Mouse (Mus musculus): ENCODE data around the gene Rpia. TPM values are rescaled to one million over a fixed set of nuclear protein-coding genes. Genes with fewer than 3 reads are reported as not detected.
"Not testable (repeated sequence)": the region's sequence is repeated elsewhere in the genome, so short reads cannot be mapped to it uniquely, and the experiment has no call there.

The Rpia gene
- polyA plus RNA-seq (2016; fragmentation: Nextera tagmentation; extraction: Ambion mirVana), result 1.8 and 2.2 TPM in 2 replicates

DNA sequence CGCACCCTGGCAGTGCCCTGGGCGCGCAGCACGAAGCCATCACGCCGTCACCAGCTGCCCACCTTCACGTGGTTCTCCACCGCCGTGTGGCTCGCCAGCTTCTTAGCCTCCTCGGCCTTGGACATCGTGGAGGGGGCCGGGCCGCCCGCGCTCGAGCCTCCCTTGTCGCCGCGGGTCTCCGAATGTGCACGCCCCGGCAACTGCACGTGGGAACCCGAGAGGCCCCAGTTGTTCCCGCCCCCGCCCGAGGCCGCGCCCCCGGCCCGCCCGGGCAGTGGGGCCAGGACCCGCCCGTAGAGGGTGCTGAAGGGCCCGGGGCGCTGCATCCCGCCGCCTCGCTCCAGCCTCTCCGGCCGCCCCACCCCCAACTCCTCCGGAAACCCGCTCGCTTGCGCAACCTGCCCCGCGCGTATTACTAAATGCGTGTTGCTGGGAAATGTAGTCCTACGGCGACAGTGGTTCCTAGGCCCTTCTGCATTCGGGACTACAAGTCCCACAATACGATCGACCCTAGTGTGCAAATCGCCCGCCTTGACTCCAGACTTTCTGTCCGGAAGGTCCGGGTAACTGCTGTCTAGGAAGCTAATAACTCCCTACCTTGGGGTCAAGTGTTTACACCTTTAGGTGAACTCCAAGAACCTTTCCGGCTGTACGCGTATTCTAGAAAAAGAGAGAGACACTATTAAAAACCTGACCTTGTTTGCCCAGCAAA is at the start of gene Rpia:
Gene Rpia, minus strand, starts transcription at position 409 of the 712 bp plus-strand sequence.
- DNase-seq (ENCODE audit: low spot score), result peak; percentile 97
- Histone ChIP-seq H3K36me3 (peaks cover 6% of the 10 kb centered on the region), H3K27ac (peak within 1 kb of the TSS; percentile 90), H3K4me1 (replicated peaks) (peaks cover 24% of the 10 kb centered on the region), H3K27me3 (ENCODE audit: insufficient read depth, poor library complexity, severe bottlenecking) (no peaks in the 10 kb centered on the region), H3K4me3 (peak within 1 kb of the TSS; percentile 75), H3K9me3 (no peaks in the 10 kb centered on the region)
- under 1% methylated on average over 62 of the region's 62 CpGs for WGBS

DNA sequence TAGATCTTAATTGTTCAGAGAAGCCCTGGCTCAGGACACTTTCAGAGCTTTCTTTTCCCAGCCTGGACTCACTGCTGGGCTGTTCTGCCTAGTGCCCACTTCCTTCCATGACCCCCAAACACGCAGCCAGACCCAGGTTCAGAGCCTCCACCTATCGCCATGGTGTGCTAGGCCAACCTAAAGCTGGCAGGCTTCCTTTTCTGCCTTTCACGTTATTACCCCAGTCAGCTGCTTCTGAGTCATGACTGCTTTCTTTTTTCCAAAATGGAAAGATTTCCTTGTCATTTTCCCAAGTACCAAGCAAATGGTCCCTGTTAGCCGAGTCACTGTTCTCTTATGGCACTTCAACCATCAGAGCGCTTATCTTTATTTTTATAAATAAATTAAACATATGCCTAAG is 48.2 kb upstream of the Rpia start:
- H3K4me1 ChIP-seq (replicated peaks), result peaks cover 15% of the 10 kb centered on the region
- no peaks in the 10 kb centered on the region for H3K36me3 ChIP-seq
- H3K9me3 ChIP-seq, result no peaks in the 10 kb centered on the region
- no peak for DNase-seq (ENCODE audit: low spot score)
- no peak overlapping the region for H3K4me3 ChIP-seq
- no peak overlapping the region for H3K27ac ChIP-seq
- H3K27me3 ChIP-seq (ENCODE audit: insufficient read depth, poor library complexity, severe bottlenecking), result no peaks in the 10 kb centered on the region
- 71% methylated on average over 5 of the region's 5 CpGs for WGBS

DNA sequence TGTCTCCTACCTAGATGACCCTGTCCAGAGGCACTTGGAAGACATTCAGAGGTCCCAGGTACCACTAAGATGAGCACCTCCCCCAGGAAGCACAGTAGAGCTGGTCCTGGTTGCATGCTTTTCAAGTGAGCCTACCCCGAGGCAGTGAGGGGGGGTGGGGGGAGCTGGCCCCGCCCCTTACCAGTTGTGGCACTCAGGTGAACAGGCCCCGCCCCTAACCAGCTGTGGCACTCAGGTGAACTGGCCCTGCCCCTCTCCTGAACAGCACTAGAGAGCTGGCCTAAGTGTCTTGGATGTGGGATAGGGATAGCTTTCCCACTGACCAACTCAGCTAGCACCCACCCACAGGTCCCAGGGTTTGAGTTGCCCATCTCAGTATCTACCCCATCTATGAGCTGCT is 46.5 kb upstream of the Rpia start:
- Histone ChIP-seq H3K36me3 (no peaks in the 10 kb centered on the region), H3K9me3 (no peaks in the 10 kb centered on the region), H3K27ac (no peak overlapping the region), H3K4me1 (replicated peaks) (peaks cover 8% of the 10 kb centered on the region), H3K4me3 (no peak overlapping the region), H3K27me3 (ENCODE audit: insufficient read depth, poor library complexity, severe bottlenecking) (no peaks in the 10 kb centered on the region)
- WGBS, result 53% methylated on average over 3 of the region's 3 CpGs
- no peak for DNase-seq (ENCODE audit: low spot score)

DNA sequence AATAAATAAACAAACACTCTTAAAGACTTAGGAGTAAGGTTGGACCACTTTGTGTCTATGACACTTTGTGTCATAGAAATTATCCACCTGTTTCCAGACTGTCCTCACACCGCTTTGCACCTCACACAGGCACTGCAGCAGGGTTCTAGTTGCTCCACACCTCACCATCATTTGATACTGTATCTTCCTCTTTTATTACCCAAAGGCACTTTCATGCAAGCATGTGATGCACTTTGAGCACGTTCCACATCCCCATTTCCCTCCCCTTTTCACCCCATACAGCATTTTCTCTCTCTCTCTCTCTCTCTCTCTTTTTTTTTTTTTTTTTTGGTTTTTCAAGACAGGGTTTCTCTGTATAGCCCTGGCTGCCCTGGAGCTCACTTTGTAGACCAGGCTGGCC is 45.3 kb upstream of the Rpia start:
- DNase-seq (ENCODE audit: low spot score), result no peak
- Histone ChIP-seq H3K4me3 (no peak overlapping the region), H3K36me3 (no peaks in the 10 kb centered on the region), H3K9me3 (no peaks in the 10 kb centered on the region), H3K27ac (no peak overlapping the region), H3K4me1 (replicated peaks) (no peaks in the 10 kb centered on the region), H3K27me3 (ENCODE audit: insufficient read depth, poor library complexity, severe bottlenecking) (no peaks in the 10 kb centered on the region)
- 83% methylated on average over 2 of the region's 2 CpGs for WGBS

DNA sequence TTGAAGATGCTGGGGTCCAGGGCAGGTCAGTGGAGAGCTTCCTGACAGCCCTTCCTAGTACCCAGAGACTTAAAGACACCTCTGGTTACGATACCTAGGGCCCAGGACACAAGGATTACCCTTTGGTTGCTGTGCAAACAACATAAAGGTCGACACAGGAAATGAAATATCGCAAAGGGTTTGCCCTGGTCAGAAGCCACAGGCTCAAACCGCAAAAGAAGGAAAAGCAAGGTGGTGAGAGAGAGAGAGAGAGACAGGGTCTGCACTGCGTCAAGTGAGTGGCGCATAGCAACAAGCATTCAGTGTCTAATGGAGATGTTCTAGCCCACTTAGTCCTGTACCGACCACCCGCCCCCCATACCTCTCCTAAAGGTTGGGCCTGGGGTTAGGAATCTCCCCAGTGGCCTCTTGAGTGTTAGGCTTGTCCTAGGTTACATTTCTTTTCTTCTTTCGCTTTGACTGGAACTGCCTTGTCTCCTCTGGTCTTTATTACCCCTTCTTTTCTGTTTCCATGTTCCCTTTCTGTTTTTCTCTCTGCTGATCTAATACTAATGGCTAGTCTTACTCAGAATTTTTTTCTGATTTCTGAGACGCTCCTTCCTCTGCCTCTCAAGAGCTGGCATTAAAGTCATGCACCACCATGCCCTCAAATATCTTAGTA is 39.3 kb upstream of the Rpia start:
- H3K27me3 ChIP-seq (ENCODE audit: insufficient read depth, poor library complexity, severe bottlenecking), result no peaks in the 10 kb centered on the region
- no peak overlapping the region for H3K27ac ChIP-seq
- H3K36me3 ChIP-seq, result no peaks in the 10 kb centered on the region
- no peaks in the 10 kb centered on the region for H3K9me3 ChIP-seq
- no peak for DNase-seq (ENCODE audit: low spot score)
- no peaks in the 10 kb centered on the region for H3K4me1 ChIP-seq (replicated peaks)
- WGBS, result 82% methylated on average over 10 of the region's 10 CpGs
- no peak overlapping the region for H3K4me3 ChIP-seq

DNA sequence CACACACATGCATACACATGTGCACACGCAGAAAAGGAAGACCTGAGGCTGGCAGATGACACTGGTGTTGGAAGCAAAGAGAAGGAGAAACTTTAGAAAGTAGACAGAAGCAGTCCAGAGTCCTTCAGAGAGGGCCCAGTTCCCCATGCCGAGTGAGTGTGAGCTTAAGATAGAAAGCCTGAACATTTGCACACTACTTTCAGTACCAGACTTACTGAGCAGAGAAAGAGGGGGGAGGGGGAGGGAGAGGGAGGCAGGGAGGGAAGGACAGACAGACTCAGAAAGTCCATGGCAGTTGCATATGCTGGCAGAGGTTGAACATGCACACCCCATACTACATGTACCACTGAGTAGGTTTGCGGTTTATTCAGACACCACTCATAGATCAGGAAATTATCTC is 38.5 kb upstream of the Rpia start:
- WGBS, result 88% methylated on average over 3 of the region's 3 CpGs
- DNase-seq (ENCODE audit: low spot score), result no peak
- Histone ChIP-seq H3K9me3 (no peaks in the 10 kb centered on the region), H3K4me1 (replicated peaks) (no peaks in the 10 kb centered on the region), H3K27me3 (ENCODE audit: insufficient read depth, poor library complexity, severe bottlenecking) (no peaks in the 10 kb centered on the region), H3K27ac (no peak overlapping the region), H3K36me3 (no peaks in the 10 kb centered on the region), H3K4me3 (no peak overlapping the region)

DNA sequence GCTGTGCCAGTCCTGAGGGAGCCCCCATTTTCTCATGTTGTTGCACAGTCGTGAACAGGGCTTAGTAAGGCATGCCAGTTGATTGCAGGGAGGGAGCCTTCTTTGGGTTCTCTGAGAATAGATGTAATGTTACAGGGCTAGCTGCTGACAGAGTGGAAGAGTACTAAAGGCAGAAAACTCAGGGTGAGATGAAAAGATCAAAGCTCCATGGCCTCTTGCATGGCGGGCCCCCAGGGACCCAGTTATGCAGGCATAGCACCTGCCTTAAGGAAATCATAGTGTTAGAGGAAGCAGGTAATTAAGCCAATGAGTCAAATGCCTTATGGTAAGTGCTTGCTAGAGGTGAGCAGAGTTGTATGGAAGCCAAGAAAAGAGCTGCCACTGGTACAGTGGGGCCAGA is 37.4 kb upstream of the Rpia start:
- DNase-seq (ENCODE audit: low spot score), result no peak
- H3K36me3 ChIP-seq, result no peaks in the 10 kb centered on the region
- H3K4me1 ChIP-seq (replicated peaks), result peaks cover 4% of the 10 kb centered on the region; the same call in 1 of the 2 replicates
- no peaks in the 10 kb centered on the region for H3K9me3 ChIP-seq
- WGBS, result 62% methylated on average over 2 of the region's 2 CpGs
- H3K27me3 ChIP-seq (ENCODE audit: insufficient read depth, poor library complexity, severe bottlenecking), result no peaks in the 10 kb centered on the region
- no peak overlapping the region for H3K27ac ChIP-seq
- no peak overlapping the region for H3K4me3 ChIP-seq

DNA sequence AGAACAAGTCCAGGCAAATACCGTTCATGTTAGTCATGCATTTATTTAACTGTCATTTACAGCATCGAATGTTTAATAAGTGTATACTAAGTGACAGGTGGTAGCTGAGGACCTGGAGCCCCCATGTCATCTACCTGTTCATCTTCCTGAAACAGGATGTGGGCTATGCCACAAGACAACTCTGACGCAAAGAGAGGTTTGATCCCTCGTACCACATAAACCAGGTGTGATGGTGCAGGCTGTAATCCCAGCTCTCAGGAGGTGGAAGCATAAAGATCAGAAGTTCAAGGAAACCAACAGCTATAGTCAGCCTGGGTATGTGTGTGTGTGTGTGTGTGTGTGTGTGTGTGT is 32.9 kb upstream of the Rpia start:
- Histone ChIP-seq H3K27ac (no peak overlapping the region), H3K36me3 (no peaks in the 10 kb centered on the region), H3K4me3 (peak overlapping the region; percentile 58), H3K4me1 (replicated peaks) (peaks cover 11% of the 10 kb centered on the region), H3K9me3 (no peaks in the 10 kb centered on the region), H3K27me3 (ENCODE audit: insufficient read depth, poor library complexity, severe bottlenecking) (no peaks in the 10 kb centered on the region)
- DNase-seq (ENCODE audit: low spot score), result no peak
- WGBS, result 51% methylated on average over 4 of the region's 4 CpGs

DNA sequence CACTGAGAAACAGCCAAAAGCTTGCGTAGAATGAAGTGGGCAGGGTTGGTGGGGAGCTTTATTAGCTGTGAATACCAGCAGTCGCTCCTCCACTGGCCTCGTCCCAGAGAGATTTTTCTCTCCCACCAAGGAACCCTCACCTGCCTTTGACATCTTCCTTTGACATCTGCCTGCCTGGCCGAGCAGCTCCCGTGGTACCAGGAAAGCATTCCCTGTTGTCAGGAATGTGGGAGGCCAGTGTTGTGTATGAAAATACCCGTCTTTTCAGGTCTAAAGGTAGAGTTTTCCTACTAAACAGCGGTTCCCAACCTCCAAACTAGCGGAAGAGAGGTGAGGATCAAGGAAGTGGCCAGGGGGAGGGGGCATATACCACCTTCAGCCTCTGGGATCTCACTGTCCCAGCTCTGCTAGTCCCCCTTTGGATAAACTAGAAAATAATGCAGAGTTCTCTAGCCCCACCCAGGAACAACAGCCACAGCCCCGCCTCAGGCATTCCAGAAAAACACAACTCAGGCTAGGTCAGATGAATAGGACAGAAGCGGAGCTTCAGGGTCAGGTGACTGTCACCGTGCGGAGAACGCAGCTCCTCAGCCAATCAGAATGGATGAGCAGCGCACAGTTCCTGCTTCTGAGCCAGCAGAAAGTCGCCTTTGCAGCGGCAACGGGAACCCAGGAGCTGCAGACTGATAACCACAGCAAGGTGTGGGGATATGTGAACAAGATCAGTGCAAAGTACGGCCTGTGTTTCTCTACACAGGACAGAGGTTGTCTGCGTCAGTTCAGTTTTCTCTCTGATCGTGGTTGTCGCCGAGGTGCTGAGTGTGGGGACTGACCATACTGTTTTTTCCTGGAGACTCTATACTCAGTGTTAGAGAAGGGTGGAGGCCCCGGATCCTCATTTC is 32.3 kb upstream of the Rpia start:
- Histone ChIP-seq H3K27ac (peak overlapping the region; percentile 78), H3K27me3 (ENCODE audit: insufficient read depth, poor library complexity, severe bottlenecking) (no peaks in the 10 kb centered on the region), H3K36me3 (no peaks in the 10 kb centered on the region), H3K4me3 (peak overlapping the region; percentile 58), H3K9me3 (no peaks in the 10 kb centered on the region), H3K4me1 (replicated peaks) (peaks cover 11% of the 10 kb centered on the region)
- peak; percentile 67 for DNase-seq (ENCODE audit: low spot score)
- 9% methylated on average over 23 of the region's 23 CpGs for WGBS

DNA sequence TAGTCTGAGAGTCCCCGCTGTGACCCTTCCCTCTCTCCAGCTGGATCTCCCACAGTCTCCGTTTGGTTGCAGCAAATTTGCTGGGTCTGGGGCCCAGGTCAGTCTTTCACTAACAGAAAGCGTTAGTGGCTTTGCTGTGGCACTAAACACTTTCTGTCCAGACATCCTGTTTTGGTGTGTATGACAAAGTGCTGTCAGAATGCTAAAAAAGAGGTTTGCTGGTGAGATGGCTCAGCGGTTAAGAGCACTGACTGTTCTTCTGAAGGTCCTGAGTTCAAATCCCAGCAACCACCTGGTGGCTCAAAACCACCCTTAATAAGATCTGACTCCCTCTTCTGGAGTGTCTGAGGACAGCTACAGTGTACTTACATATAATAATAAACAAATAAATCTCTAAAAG is 31.2 kb upstream of the Rpia start:
- 68% methylated on average over 4 of the region's 4 CpGs for WGBS
- not testable (repeated sequence) for H3K9me3 ChIP-seq; H3K27ac ChIP-seq; DNase-seq (ENCODE audit: low spot score); H3K27me3 ChIP-seq (ENCODE audit: insufficient read depth, poor library complexity, severe bottlenecking); H3K36me3 ChIP-seq; H3K4me3 ChIP-seq
- peaks cover 11% of the 10 kb centered on the region for H3K4me1 ChIP-seq (replicated peaks)

DNA sequence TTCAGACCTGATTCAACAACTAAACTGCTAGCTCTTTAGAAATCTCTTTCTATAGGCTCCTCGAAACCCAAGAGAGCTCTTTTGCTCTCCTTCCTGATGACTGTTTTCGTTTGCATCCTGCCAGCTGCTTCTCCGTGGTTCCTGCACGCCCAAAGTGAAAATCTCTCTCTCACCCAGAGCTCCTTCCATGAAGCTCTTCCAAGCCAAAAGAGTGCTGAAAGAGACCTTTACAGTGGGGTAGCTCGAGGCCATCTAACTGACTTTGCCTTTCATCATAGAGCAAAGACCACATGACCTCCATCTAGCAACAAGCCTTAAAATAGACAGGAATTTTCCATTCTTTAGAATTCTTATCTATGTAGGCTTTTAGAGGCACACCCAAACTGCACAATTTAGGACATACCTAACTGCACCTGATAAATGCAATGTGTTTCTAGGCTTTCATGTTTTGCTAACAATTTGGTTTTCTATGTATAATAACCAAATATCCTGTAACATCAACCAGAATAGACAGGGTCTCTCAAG is 30.4 kb upstream of the Rpia start:
- Histone ChIP-seq H3K9me3 (no peaks in the 10 kb centered on the region), H3K27me3 (ENCODE audit: insufficient read depth, poor library complexity, severe bottlenecking) (no peaks in the 10 kb centered on the region), H3K4me3 (no peak overlapping the region), H3K27ac (no peak overlapping the region), H3K36me3 (no peaks in the 10 kb centered on the region), H3K4me1 (replicated peaks) (peaks cover 11% of the 10 kb centered on the region)
- no peak for DNase-seq (ENCODE audit: low spot score)
- 69% methylated on average over 5 of the region's 5 CpGs for WGBS

DNA sequence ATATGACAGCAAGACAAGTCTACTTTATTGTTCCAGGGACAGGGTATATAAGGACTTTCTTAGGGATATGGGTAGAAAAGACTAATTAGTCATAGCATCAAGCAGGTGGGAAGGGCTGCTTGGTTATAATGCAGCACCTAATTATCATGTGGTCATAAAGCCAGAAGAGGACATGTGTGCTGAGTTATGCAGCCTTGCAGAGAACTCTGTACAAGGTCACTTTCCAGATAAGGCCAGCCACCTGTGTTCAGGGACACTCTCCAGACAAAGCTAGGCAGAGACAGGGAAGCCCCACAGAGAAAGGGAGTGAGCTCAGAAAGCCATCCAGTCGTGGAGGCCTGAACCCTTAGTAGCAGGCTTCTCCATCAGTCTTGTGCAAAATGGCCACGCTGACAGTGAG is 29.5 kb upstream of the Rpia start:
- Histone ChIP-seq H3K4me3 (no peak overlapping the region), H3K36me3 (no peaks in the 10 kb centered on the region), H3K27me3 (ENCODE audit: insufficient read depth, poor library complexity, severe bottlenecking) (no peaks in the 10 kb centered on the region), H3K27ac (no peak overlapping the region), H3K9me3 (no peaks in the 10 kb centered on the region), H3K4me1 (replicated peaks) (peaks cover 11% of the 10 kb centered on the region)
- DNase-seq (ENCODE audit: low spot score), result no peak
- WGBS, result 73% methylated on average over 2 of the region's 2 CpGs

DNA sequence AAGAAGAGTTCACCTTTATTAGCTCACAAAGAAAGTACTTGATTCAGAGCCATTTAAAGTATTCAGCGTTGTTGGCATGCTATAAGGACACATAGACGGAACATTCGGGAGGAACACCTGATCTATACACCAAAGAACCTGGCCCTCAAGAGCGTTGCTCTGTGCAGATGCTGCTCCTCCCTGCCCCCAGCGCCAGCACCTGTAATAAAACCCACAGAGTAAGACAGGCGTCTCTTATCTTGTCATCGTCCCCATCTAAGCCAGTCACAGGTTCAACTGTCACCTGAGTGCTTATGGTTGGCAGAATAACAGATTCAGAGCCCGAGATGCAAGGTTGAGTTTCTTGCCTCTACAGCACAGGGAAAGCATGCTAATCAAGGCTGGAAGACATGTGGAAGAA is 23.4 kb upstream of the Rpia start:
- Histone ChIP-seq H3K4me3 (no peak overlapping the region), H3K27ac (no peak overlapping the region), H3K27me3 (ENCODE audit: insufficient read depth, poor library complexity, severe bottlenecking) (no peaks in the 10 kb centered on the region), H3K36me3 (no peaks in the 10 kb centered on the region), H3K9me3 (no peaks in the 10 kb centered on the region), H3K4me1 (replicated peaks) (peaks cover 7% of the 10 kb centered on the region)
- no peak for DNase-seq (ENCODE audit: low spot score)
- 86% methylated on average over 8 of the region's 8 CpGs for WGBS
